Mouse (Mus musculus) lung, postnatal 4 days (tissue): ENCODE data around the gene Trmt1.

Source experiments
- DNase-seq, 2 experiments: peaks; one replicate each; pipeline ENCODE4 v3.0.0; 2021

Trmt1 gene

DNA sequence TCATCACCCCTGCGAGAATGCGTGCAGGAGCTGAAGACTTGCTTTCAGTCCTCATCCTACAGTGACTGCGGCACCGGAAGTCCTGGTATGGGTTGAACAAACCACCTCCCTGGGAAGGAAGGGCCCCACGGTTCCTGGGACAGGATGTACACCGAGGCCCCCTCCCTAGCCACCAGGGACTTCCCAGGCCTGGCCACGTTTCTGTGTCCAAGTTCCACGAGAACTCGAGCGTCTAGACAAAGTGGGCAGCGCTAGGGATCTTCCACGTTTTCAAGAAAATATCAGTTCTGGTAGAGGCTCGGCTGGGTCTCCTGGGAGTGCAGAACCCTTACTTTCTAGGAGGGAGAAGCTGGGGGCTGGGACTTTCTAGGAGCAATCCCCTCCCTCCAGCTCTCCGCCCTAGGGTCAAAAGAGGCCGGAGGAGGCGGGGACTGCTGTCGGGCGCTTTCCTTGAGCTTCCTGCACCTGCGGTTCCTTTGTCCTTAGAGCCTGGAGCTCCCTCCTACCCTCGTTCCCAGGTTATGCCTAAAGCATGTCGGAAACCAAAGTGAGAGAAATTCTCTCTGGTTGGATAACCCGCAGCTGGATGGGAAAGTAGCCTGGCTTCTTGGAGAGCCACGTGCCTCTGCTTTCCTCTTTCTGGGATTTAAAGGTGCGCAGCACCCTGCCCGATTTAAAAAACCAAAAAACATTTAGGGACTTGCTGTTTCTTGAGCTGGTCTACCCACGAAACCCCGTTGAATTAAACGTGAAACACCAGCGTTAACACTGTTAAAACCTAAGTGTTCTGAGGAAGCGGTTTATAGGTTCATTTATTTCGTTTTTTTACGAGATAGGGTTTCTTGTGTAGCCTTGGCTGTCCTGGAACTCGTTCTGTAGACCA lies 25.9 kb upstream of the Trmt1 start:
- DNase-seq = peak; percentile 80 to 86

DNA sequence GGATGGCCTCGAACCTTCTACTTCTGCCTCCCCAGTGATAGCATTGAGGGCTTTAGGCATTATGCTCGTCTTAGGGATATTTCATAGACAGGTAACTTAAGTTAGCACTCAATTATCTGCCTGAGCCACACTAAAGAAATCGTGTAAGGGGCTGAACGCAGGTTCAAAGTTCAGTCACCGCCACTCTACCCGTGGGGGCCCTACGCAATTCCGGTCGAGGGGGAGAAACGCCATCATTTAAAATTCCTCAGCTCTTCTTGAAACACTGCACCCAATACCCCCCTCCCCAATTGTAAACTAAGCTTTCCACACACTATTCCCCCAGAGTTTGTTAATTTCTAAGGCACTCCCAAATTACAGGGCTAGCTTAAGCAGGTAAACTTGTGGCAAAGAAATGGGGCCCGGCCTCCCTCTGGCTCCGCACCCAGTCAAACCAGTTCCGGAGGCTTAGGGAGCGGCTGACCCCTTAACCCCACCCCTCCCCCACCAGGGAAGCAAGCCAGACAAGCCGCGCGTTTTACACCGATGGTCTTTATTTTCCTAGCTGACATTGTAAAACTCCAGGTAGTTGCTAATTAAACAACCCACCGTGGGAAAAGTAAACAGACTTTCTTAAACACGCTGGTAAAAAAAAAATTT lies 25.2 kb upstream of the Trmt1 start:
- DNase-seq = peak; percentile 81 to 83

GRCm38 (mm10) chr8:84661458-84661871 lies 24.6 kb upstream of the Trmt1 start:
- DNase-seq = peak; percentile 96 to 97

DNA sequence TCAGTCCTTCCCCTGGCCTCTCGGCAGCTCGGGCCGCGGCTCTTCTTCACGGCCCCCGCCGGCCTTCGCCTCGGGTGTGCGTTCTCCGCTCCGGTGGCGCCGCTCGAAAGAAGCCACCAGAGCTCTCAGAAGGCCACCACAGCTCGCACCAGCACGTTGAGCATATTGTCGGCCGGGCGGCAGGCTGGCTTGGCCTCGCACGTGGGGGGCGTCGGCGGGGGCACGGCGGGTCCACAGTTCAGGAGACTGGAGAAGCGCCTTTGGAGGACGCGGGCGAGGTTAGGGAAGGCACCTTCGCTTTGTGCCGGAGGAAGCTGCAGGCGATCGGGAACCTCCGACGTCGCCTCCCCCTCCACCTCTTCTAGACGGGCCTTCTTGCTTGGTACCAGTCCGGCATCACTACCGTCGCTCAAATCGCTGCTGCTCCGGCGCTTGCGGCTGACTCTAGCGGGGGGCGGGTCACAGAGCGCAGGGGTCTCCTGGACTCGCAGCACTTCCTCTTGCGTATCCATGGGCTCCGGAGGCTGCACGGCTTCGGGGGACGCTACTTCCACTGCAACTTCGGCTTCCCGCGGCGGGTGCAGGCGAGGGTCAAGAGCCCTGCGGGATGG lies 24.0 kb upstream of the Trmt1 start:
- DNase-seq = peak; percentile 71 to 75

GRCm38 (mm10) chr8:84662581-84663065 lies 23.5 kb upstream of the Trmt1 start, which contains the start of gene Ier2:
TSS of gene Ier2 (minus strand) at chr8:84662852.
- DNase-seq = peak; percentile 97

GRCm38 (mm10) chr8:84663483-84664327 lies 22.4 kb upstream of the Trmt1 start:
- peak; percentile 98 to 99 for DNase-seq

- peak; percentile 87 to 88 for DNase-seq
Measured at GRCm38 (mm10) chr8:84664566-84665384, 21.3 kb upstream of the Trmt1 start.

DNA sequence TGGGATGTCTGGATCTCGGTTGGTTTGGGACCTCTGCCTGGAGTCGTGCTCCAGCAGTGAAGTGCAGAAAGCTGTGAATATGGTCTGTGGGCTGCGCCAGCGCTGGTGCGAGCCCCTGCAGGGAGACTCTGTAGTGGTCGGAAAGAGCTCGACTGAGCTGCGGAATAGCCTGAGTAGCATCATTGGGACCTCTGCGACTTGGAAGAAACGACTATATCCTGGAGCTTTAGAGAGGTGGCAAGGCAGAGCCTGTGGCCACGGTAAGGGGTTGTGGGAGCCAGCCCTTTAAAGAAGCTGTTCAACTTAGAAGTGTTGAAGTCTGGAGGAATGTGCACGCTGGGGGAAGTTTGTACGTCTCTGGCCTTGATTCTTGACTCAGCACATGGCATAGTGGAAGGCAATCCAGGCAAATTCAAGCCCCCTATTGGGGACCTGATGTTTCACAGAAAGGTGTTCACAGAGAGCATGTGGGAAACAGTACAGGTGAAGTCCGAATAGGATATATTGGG lies 20.7 kb upstream of the Trmt1 start:
- DNase-seq = no peak

GRCm38 (mm10) chr8:84668081-84668480 lies 18.0 kb upstream of the Trmt1 start:
- peak in 1 of 2 experiments; percentile 37 for DNase-seq

DNA sequence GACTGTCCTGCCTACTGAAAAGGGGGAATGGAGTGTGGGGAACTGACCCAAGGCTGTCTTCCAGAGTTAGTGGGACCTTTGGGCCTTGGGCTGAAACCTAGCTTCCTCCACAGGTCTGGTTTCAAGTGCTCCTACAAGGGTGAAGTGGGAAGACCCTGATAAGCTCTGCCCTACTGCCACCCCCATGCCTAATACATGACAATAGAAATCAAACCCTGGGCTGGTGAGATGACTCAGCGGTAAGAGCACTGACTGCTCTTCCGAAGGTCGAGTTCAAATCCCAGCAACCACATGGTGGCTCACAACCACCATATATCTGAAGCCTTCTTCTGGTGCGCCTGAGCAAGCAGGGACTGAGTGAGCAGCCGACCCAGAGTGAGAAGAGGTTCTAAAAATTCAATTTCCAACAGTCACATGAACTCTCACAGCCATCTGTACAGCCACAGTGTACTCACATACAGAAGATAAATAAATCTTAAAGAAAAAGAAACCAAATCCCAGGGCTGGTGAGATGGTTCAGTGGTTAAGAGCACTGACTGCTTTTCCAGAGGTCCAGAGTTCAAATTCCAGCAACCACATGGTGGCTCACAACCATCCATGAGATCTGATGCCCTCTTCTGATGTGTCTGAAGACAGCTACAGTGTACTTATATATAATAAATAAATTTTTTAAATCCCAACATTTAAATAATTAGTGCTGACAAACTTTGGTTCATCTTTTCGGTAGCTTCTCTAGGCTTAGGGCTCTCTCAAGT lies 17.2 kb upstream of the Trmt1 start:
- no peak for DNase-seq

- DNase-seq = peak in 1 of 2 experiments; percentile 51
Measured at GRCm38 (mm10) chr8:84670295-84671006, 15.7 kb upstream of the Trmt1 start.

DNA sequence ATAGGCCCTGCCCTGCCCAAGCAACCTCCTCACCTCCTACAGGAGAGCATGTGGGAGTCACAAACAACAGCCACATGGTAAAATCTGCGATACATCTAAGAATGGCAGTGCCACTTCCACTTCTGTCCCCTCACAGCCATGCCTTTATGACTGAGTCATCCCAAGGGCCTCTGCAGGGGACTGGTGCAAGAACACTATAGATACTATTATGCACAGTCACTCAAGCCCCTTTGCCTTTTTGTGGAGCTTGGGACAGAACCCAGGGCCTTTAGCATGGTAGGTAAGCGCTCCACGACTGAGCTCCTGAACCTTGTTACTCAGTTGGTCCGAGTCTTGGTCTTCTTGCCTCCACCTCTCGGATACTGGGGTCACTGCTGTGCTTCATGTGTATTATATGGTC lies 8.8 kb upstream of the Trmt1 start:
- DNase-seq = no peak

DNA sequence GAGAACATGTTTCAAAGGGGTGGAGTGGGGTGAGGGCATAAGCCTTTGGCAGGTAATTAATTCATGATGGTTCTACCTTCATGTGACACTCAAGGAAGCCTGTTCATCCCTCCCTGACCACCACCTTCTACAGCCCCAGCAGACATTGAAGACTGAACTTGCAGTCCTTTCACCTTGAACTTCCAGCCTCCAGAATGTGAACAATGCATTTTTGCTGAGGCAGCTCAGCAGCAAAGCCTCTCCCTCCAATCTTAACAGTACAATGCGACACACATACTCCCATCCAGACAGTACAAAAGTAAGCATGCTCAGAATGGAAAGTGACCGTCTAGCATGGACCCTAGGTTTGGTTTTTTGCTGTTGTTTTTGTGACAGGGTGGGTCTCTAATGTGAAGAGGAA lies 4.6 kb upstream of the Trmt1 start:
- no peak for DNase-seq

DNA sequence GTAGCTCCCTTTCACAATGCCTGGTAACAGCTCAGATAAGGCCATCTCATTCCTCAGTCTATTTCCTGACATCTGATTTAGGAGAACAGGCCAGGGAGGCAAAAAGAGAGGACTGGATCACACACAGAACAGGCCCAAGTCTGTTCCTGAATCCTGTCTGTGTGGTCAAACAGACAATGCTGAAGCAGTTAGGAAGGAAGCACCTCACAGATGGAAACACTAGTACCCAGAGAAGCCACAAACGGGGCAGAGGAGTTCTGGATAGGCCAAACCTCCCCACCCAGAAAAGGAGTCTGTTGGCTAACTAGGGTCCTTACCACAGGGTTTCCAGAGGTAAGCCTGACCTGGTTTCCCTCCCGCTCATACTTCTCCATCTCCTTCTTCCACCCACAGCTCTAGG lies 3.9 kb upstream of the Trmt1 start:
- DNase-seq = no peak

- DNase-seq = no peak
Measured at GRCm38 (mm10) chr8:84684537-84684936, 1.6 kb upstream of the Trmt1 start.

DNA sequence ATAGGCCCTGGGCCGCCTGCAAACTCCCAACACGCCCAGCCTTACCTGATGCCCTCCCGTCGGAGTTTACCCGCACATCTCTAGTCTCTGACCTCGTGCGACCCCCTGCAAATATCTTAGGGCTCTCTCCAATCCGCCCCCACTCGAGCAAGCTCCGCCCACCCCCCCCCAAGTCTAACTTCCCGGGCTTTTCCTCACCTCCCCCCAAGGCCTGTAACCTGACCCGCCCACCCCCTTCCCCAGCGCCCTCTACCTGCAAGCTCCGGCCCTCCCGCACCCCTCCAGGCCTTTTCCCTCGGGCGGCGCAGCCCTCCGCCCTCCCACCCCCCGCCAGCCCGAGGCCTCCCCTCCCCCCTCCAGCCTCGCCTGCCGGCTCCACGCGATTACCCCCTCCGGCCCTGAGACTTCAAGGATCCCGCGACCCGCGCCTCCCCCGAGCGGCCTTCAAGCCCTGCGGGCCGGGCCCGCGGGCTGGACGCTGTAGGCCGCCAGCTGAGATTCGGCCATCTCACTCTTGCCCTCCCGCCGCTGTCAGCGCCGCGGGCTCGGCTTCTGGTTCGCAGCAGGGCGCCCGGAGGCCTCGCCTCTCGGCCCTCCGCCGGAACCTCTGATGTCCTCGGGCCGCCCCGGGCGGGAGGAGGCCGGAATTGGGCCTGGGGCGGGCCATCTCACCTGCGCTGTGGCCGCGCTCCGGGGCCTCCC lies 1.0 kb downstream of the Trmt1 start:
- DNase-seq = peak in 1 of 2 experiments; percentile 31

DNA sequence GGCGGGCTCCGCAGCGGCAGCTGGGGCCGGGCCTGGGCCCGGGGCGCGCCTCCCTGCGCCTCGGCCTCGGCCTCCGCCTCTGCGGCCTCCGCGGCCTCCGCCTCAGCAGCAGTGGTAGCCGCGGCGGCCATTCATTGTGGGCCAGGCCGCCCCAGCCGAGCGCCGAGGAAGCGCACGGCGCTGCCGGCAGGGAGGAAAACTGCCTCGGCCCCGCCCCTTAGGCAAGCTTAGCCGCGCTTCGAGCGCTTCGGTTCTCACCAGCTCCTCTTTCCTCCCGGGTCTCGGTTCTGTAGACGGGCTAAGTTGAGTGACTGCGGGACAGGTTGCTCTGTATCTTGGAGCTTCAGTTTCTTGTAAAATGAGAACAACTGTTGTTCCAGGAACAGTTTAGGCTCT lies 1.6 kb downstream of the Trmt1 start, which contains the start of gene Nacc1:
Nacc1 (minus strand) TSS at position 158 of the 396 bp plus-strand sequence.
- DNase-seq = peak; percentile 92 to 94

GRCm38 (mm10) chr8:84689091-84689915 lies 3.2 kb downstream of the Trmt1 start:
- DNase-seq = peak; percentile 86 to 93
